Mouse (Mus musculus) C2C12 (cell line): ENCODE results near the gene Slc6a11.

Experiments
- CTCF ChIP-seq: IDR thresholded peaks from one replicate; pipeline ENCODE4 v1.5.1; 2011; ENCODE audit not compliant: control insufficient read depth, insufficient read depth, insufficient read length
- MAX ChIP-seq: IDR thresholded peaks from one replicate; pipeline ENCODE4 v1.6.1; 2011; ENCODE audit warnings: mild to moderate bottlenecking, control low read depth
- MYOD1 ChIP-seq: IDR thresholded peaks from one replicate; pipeline ENCODE4 v1.6.1; 2011; ENCODE audit warnings: low read depth; ENCODE audit not compliant: control insufficient read depth, insufficient read length
- MYOG ChIP-seq: IDR thresholded peaks from one replicate; pipeline ENCODE4 v1.6.1; 2011; ENCODE audit not compliant: control insufficient read depth, insufficient read length; ENCODE audit errors: extremely low read depth

DNA sequence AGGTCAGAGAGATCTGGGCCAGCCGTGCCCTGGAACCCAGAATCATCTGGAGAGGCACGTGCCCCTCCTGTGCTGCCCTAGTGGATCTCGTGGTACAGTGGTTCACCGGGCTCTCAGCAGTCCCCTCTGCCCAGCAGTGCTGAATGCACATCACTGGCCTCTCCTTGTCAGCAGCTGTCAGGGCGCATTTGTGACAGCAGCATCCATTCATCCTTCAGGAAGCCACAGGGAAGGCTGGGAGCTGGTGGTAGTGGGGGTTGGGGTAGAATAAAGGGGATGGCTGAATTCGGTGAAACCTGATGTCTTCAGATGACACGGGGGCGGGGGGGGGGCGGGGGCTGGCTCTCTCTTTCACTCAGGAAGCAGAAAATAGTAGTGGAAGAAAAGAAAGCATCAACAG, 38.8 kb upstream of the Slc6a11 start:
- TF ChIP-seq CTCF = no peak
- no peak for TF ChIP-seq MYOD1
- no peak for TF ChIP-seq MAX
- TF ChIP-seq MYOG = no peak
